Mouse (Mus musculus) CD4-positive naive resting alpha-beta T cell, adult 57 days (primary cell): Measurements from ENCODE around the gene Satb1. TPM values are rescaled to one million over a fixed set of nuclear protein-coding genes. Genes with fewer than 3 reads are reported as not detected.

ENCODE experiments used
- total RNA-seq: library from RNA; stranded (reverse); gene quantifications from one replicate; pipeline ENCODE4 v1.2.4, GENCODE M21; 2023

Satb1 gene
- 1,447 TPM for total RNA-seq

GRCm38 (mm10) chr17:51832900-51833577, at the start of gene Satb1:
Gene Satb1 (minus strand): TSS chr17:51833290.

